Mouse (Mus musculus) skeletal muscle tissue, adult 2 months (tissue): ENCODE measurements around the gene Gm9195.

Experiments used
- DNase-seq: peaks from one replicate; pipeline ENCODE4 v3.0.0-alpha.2; 2012; ENCODE audit warnings: low read depth, low spot score

Gm9195 gene

GRCm38 (mm10) chr14:72491738-72492137, at the start of gene Gm9195:
Gene Gm9195, minus strand, starts transcription at chr14:72491838.
- no peak for DNase-seq

GRCm38 (mm10) chr14:72536392-72537017, 44.9 kb upstream of the Gm9195 start:
- no peak for DNase-seq

GRCm38 (mm10) chr14:72533862-72534261, 42.2 kb upstream of the Gm9195 start:
- DNase-seq = no peak

GRCm38 (mm10) chr14:72532028-72532917, 40.6 kb upstream of the Gm9195 start:
- no peak for DNase-seq

GRCm38 (mm10) chr14:72527126-72527525, 35.5 kb upstream of the Gm9195 start:
- DNase-seq = no peak

GRCm38 (mm10) chr14:72519561-72519960, 27.9 kb upstream of the Gm9195 start:
- no peak for DNase-seq

- DNase-seq = no peak
Measured at GRCm38 (mm10) chr14:72518786-72519185, 27.1 kb upstream of the Gm9195 start.

GRCm38 (mm10) chr14:72516376-72516775, 24.7 kb upstream of the Gm9195 start:
- DNase-seq = no peak

- DNase-seq = no peak
Measured at GRCm38 (mm10) chr14:72506723-72507420, 15.2 kb upstream of the Gm9195 start.

- DNase-seq = no peak
Measured at GRCm38 (mm10) chr14:72506018-72506722, 14.5 kb upstream of the Gm9195 start.

GRCm38 (mm10) chr14:72504985-72505384, 13.3 kb upstream of the Gm9195 start:
- no peak for DNase-seq

GRCm38 (mm10) chr14:72503241-72503640, 11.6 kb upstream of the Gm9195 start:
- DNase-seq = no peak

- no peak for DNase-seq
Measured at GRCm38 (mm10) chr14:72493775-72494174, 2.1 kb upstream of the Gm9195 start.

- no peak for DNase-seq
Measured at GRCm38 (mm10) chr14:72490367-72490766, 1.3 kb downstream of the Gm9195 start.

- no peak for DNase-seq
Measured at GRCm38 (mm10) chr14:72474501-72474900, 17.1 kb downstream of the Gm9195 start.

- DNase-seq = no peak
Measured at GRCm38 (mm10) chr14:72468429-72468828, 23.2 kb downstream of the Gm9195 start.

- DNase-seq = no peak
Measured at GRCm38 (mm10) chr14:72466384-72466783, 25.3 kb downstream of the Gm9195 start.

- DNase-seq = no peak
Measured at GRCm38 (mm10) chr14:72461591-72461990, 30.0 kb downstream of the Gm9195 start.

- no peak for DNase-seq
Measured at GRCm38 (mm10) chr14:72460291-72460690, 31.3 kb downstream of the Gm9195 start.

- DNase-seq = no peak
Measured at GRCm38 (mm10) chr14:72458930-72459329, 32.7 kb downstream of the Gm9195 start.
